Mouse (Mus musculus) testis, adult 2 months (tissue): ENCODE data around the gene H2-Eb1.

Experiments used
- CTCF ChIP-seq: fragments of 200-500 bp; IDR thresholded peaks from 2 replicates; pipeline ENCODE4 v1.5.1; 2012; ENCODE audit warnings: low read depth, mild to moderate bottlenecking, inconsistent platforms, low read length, moderate library complexity; ENCODE audit not compliant: control insufficient read depth, insufficient read depth, insufficient replicate concordance
- POLR2A ChIP-seq: fragments of 200-500 bp; IDR thresholded peaks from 2 replicates; pipeline ENCODE4 v1.6.1; 2012; ENCODE audit warnings: low read depth, mild to moderate bottlenecking, inconsistent platforms, low read length, moderate library complexity; ENCODE audit not compliant: control insufficient read depth

DNA sequence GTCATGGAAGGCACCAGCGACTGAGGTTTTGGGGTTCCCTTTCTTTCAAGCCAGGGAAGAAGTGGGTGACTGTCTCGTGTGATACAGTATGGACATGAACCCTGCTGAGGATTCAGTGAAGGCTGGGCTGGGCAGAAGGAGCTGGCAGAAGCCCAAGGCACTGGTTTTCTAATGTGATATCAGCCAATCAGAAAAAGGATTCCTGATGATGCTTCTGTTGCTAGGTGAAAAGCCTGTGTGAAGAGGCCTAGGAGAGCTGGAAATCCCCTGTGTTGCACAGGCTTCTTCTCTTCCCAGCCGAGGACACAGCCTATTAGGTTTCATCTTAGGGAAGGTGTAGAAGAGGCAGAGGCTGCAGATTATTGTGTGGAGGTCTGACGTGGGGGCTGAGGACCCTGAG, 44.2 kb upstream of the H2-Eb1 start:
- TF ChIP-seq CTCF: no peak
- no peak for TF ChIP-seq POLR2A
